Mouse (Mus musculus) olfactory bulb, adult 2 months (tissue): ENCODE results near the gene Tssc4.
A peak's percentile ranks its signal among the peaks of the same experiment; 100 is the strongest.

Source experiments
- CTCF ChIP-seq: fragments of 200-500 bp; IDR thresholded peaks from 2 replicates; pipeline ENCODE4 v1.5.1; 2012; ENCODE audit warnings: low read depth, mild to moderate bottlenecking, low read length, moderate library complexity; ENCODE audit not compliant: insufficient read depth
- POLR2A ChIP-seq: fragments of 200-500 bp; IDR thresholded peaks from 2 replicates; pipeline ENCODE4 v1.6.1; 2012; ENCODE audit warnings: mild to moderate bottlenecking, low read depth, low read length, moderate library complexity; ENCODE audit not compliant: insufficient read depth

DNA sequence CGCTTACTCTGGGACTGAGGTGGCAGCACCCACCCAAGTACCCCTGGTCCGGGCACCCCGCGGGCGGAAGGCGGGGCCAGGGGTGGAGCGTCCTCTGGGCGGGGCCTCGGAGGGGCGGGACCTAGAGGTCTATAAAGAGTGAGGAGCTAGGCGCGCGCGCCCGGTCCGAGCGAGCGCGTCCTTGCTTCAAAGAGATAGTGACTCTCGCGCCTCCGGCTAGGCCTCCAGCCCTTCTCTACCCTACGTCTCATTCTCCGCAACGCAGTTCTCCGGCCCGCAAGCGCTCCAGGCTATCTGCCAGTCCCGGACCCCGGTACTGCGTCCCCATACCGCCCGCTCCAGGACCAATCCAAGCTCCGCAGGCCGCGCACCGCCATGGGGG lies 16.4 kb upstream of the Tssc4 start, which contains the start of gene Cd81:
- TF ChIP-seq CTCF, result no peak
- peak; percentile 92 for TF ChIP-seq POLR2A
